Mouse (Mus musculus): ENCODE measurements around the gene Hba-a2.

GRCm38 (mm10) chr11:32265117-32265738 lies 31.1 kb upstream of the Hba-a2 start:
- TF ChIP-seq CTCF (conservative IDR thresholded peaks at IDR 0.05; ENCODE audit: low read length) (no peak), NANOG (IDR thresholded peaks at IDR 0.05; ENCODE audit: borderline replicate concordance, low read length) (no peak), POU5F1 (IDR thresholded peaks at IDR 0.05; ENCODE audit: borderline replicate concordance, low read length) (no peak)
